Comparison of ENCODE assay signal across 17 mouse cellular contexts in genomic region chr4:14102961-14103360, GRCm38 (mm10).
DNase-seq lines count a peak whose midpoint lies in the region; ATAC-seq lines count a peak whose summit lies in the region.
"Had no signal": no experiment of that assay in that cellular context is flagged by ENCODE, and none has a peak within 500 bp of the region (broad histone marks: within the 10 kb centered on the region; RNA-seq: fewer than 3 reads in every experiment).

No protein-coding gene starts in this region.

- no peaks in the 10 kb centered on the region for H3K9me3 ChIP-seq in neural tube, embryonic 11.5 days (ENCODE audit: control insufficient read depth, low read length)
- no peaks in the 10 kb centered on the region for H3K9me3 ChIP-seq in hindbrain, embryonic 12.5 days (replicated peaks)
- no peaks in the 10 kb centered on the region for H3K9me3 ChIP-seq in midbrain, embryonic 12.5 days
- H3K9me3 ChIP-seq: limb, embryonic 12.5 days; liver, embryonic 15.5 days had no signal

- H3K4me3 ChIP-seq in neural tube, embryonic 11.5 days (ENCODE audit: low read depth, low read length) = no peak overlapping the region
- H3K4me3 ChIP-seq in hindbrain, embryonic 12.5 days = no peak overlapping the region
- no peak overlapping the region for H3K4me3 ChIP-seq in midbrain, embryonic 12.5 days
- H3K4me3 ChIP-seq: limb, embryonic 12.5 days; liver, embryonic 15.5 days; myocyte had no signal

- H3K9ac ChIP-seq in neural tube, embryonic 11.5 days (ENCODE audit: low read length) = no peak overlapping the region
- no peak overlapping the region for H3K9ac ChIP-seq in hindbrain, embryonic 12.5 days
- H3K9ac ChIP-seq in midbrain, embryonic 12.5 days (replicated peaks) = no peak overlapping the region
- H3K9ac ChIP-seq: limb, embryonic 12.5 days; liver, embryonic 15.5 days had no signal

- no peaks in the 10 kb centered on the region for H3K36me3 ChIP-seq in neural tube, embryonic 11.5 days (ENCODE audit: control insufficient read depth, insufficient read depth, low read length)
- H3K36me3 ChIP-seq in hindbrain, embryonic 12.5 days = no peaks in the 10 kb centered on the region
- H3K36me3 ChIP-seq in midbrain, embryonic 12.5 days = no peaks in the 10 kb centered on the region
- H3K36me3 ChIP-seq: limb, embryonic 12.5 days; liver, embryonic 15.5 days had no signal

- H3K27ac ChIP-seq in neural tube, embryonic 11.5 days (ENCODE audit: low read depth, low read length) = no peak overlapping the region
- peak overlapping the region; percentile 35; the same call in 1 of the 2 replicates for H3K27ac ChIP-seq in hindbrain, embryonic 12.5 days
- no peak overlapping the region for H3K27ac ChIP-seq in midbrain, embryonic 12.5 days (replicated peaks)
- H3K27ac ChIP-seq: limb, embryonic 12.5 days; liver, embryonic 15.5 days had no signal

- no peaks in the 10 kb centered on the region for H3K4me1 ChIP-seq in neural tube, embryonic 11.5 days (ENCODE audit: control insufficient read depth, insufficient read depth, low read length)
- H3K4me1 ChIP-seq in hindbrain, embryonic 12.5 days = peaks cover 7% of the 10 kb centered on the region
- H3K4me1 ChIP-seq in midbrain, embryonic 12.5 days = peaks cover 9% of the 10 kb centered on the region
- H3K4me1 ChIP-seq: limb, embryonic 12.5 days; liver, embryonic 15.5 days had no signal

- peak; percentile 88; the same call in 1 of the 2 replicates for ATAC-seq in neural tube, embryonic 11.5 days (ENCODE audit: insufficient read depth, low FRiP score, low TSS enrichment)
- peak; percentile 78 for ATAC-seq in hindbrain, embryonic 12.5 days (ENCODE audit: low FRiP score)
- ATAC-seq in midbrain, embryonic 12.5 days (ENCODE audit: low FRiP score, low read depth) = peak; percentile 88
- ATAC-seq: lung, postnatal 0 days had no signal

- 19% methylated on average over 3 of the region's 3 CpGs for WGBS in neural tube, embryonic 11.5 days
- 23% methylated on average over 3 of the region's 3 CpGs for WGBS in hindbrain, embryonic 12.5 days
- WGBS in midbrain, embryonic 12.5 days = 9% methylated on average over 3 of the region's 3 CpGs

- no peaks in the 10 kb centered on the region for H3K27me3 ChIP-seq in neural tube, embryonic 11.5 days (ENCODE audit: control insufficient read depth, insufficient read depth, low read length)
- no peaks in the 10 kb centered on the region for H3K27me3 ChIP-seq in hindbrain, embryonic 12.5 days
- no peaks in the 10 kb centered on the region for H3K27me3 ChIP-seq in midbrain, embryonic 12.5 days
- H3K27me3 ChIP-seq: limb, embryonic 12.5 days; liver, embryonic 15.5 days had no signal

- no peak for DNase-seq in neural tube, embryonic 11.5 days (ENCODE audit: low spot score)
- DNase-seq in neural tube, embryonic 10.5 days (ENCODE audit: extremely low spot score, low spot score) = no peak
- peak; percentile 11 for DNase-seq in retina, postnatal 1 day
- no peak for DNase-seq in right cerebral cortex, postnatal 36 days (ENCODE audit: low spot score in 2 of 2)
- DNase-seq in urinary bladder, postnatal 4 days (ENCODE audit: low spot score in 2 of 2) = no peak
- no peak for DNase-seq in adrenal gland, adult 2 months
- DNase-seq: adrenal gland, postnatal 36 days; heart, adult 11 months; kidney, adult 2 months; kidney, postnatal 14 days; right cerebral cortex, postnatal 4 days had no signal

- no peak overlapping the region for H3K4me2 ChIP-seq in neural tube, embryonic 11.5 days (ENCODE audit: low read depth)
- peak overlapping the region; percentile 29; the same call in 1 of the 2 replicates for H3K4me2 ChIP-seq in hindbrain, embryonic 12.5 days (replicated peaks)
- no peak overlapping the region for H3K4me2 ChIP-seq in midbrain, embryonic 12.5 days (replicated peaks)
- H3K4me2 ChIP-seq: limb, embryonic 12.5 days; liver, embryonic 15.5 days had no signal
